Mouse (Mus musculus) CH12.LX (cell line): ENCODE results near the gene Ankfn1. TPM values are rescaled to one million over a fixed set of nuclear protein-coding genes. Genes with fewer than 3 reads are reported as not detected.

Experiments used
- DNase-seq: peaks from one replicate; pipeline ENCODE4 v3.0.0-alpha.2; 2013; ENCODE audit errors: extremely low read depth
- H3K27ac ChIP-seq: 2 replicates; pipeline ENCODE4 v1.5.1; 2012; ENCODE audit warnings: low read depth, mild to moderate bottlenecking, control low read depth, moderate library complexity; ENCODE audit not compliant: insufficient read depth
- H3K27me3 ChIP-seq: replicated peaks from 2 replicates; pipeline ENCODE3; 2012; ENCODE audit warnings: inconsistent platforms
- H3K36me3 ChIP-seq, 2 experiments: replicated peaks in 1 of 2; 2 replicates each; pipeline versions ENCODE3 to v1.6.1; 2012; ENCODE audit warnings: inconsistent platforms in 1 of 2, low read length in 1 of 2, mild to moderate bottlenecking in 1 of 2, mixed read lengths in 1 of 2, moderate library complexity in 1 of 2; ENCODE audit not compliant: control insufficient read depth in 1 of 2, insufficient read depth in 1 of 2
- H3K4me1 ChIP-seq, 2 experiments: 2 replicates each; pipeline ENCODE4 v1.6.1; 2012; ENCODE audit warnings: inconsistent platforms in 1 of 2, moderate library complexity in 1 of 2; ENCODE audit not compliant: insufficient read depth in 2 of 2, control insufficient read depth in 1 of 2
- H3K4me2 ChIP-seq: 2 replicates; pipeline ENCODE4 v1.6.1; 2012; ENCODE audit warnings: low read depth, mild to moderate bottlenecking, control low read depth; ENCODE audit not compliant: poor library complexity, insufficient read depth, severe bottlenecking
- H3K4me3 ChIP-seq, 3 experiments: fragments of 150-350 bp in 1 of 3; sonication (generic) in 1 of 3; replicated peaks in 1 of 3; 2 replicates each; pipeline versions ENCODE3 to v1.5.1; 2011 to 2012; ENCODE audit warnings: low read depth in 2 of 3, low read length in 2 of 3, mild to moderate bottlenecking in 2 of 3, moderate library complexity in 2 of 3, control low read depth in 1 of 3, improper control_type of control experiment in 1 of 3, inconsistent platforms in 1 of 3, mixed read lengths in 1 of 3; ENCODE audit not compliant: poor library complexity in 1 of 3
- H3K79me2 ChIP-seq: replicated peaks from 2 replicates; pipeline ENCODE4 v1.6.1; 2012; ENCODE audit warnings: mild to moderate bottlenecking, moderate library complexity; ENCODE audit not compliant: control insufficient read depth, poor library complexity, insufficient read depth, severe bottlenecking; ENCODE audit errors: extremely low read depth
- H3K9ac ChIP-seq: 2 replicates; pipeline ENCODE4 v1.6.1; 2012; ENCODE audit warnings: low read depth, mild to moderate bottlenecking, control low read depth, moderate library complexity; ENCODE audit not compliant: insufficient read depth
- H3K9me3 ChIP-seq: replicated peaks from 2 replicates; pipeline ENCODE3; 2012; ENCODE audit warnings: low read length, inconsistent platforms, mixed read lengths
- BHLHE40 ChIP-seq: IDR thresholded peaks from 2 replicates; pipeline ENCODE4 v1.6.1; 2011; ENCODE audit warnings: mild to moderate bottlenecking, low read depth, low read length, improper control_type of control experiment
- CHD1 ChIP-seq: IDR thresholded peaks from 2 replicates; pipeline ENCODE4 v1.6.1; 2012; ENCODE audit warnings: low read depth, low read length, improper control_type of control experiment, inconsistent platforms
- CTCF ChIP-seq, 2 experiments: IDR thresholded peaks in 1 of 2; conservative IDR thresholded peaks in 1 of 2; 2 replicates each; pipeline ENCODE4 v1.5.1; 2011 to 2012; ENCODE audit warnings: low read depth in 2 of 2, low read length in 2 of 2, improper control_type of control experiment in 1 of 2, inconsistent platforms in 1 of 2, mild to moderate bottlenecking in 1 of 2, moderate library complexity in 1 of 2
- E2F4 ChIP-seq: IDR thresholded peaks from 2 replicates; pipeline ENCODE4 v1.6.1; 2011; ENCODE audit warnings: low read depth, low read length, improper control_type of control experiment; ENCODE audit not compliant: insufficient replicate concordance
- ELF1 ChIP-seq: IDR thresholded peaks from 2 replicates; pipeline ENCODE4 v1.6.1; 2014; ENCODE audit warnings: low read depth, mild to moderate bottlenecking, inconsistent platforms, low read length, improper control_type of control experiment
- EP300 ChIP-seq: IDR thresholded peaks from 2 replicates; pipeline ENCODE4 v1.6.1; 2011; ENCODE audit warnings: low read length, improper control_type of control experiment
- JUND ChIP-seq: conservative IDR thresholded peaks from 2 replicates; pipeline ENCODE4 v1.6.1; 2011; ENCODE audit warnings: low read depth, low read length, improper control_type of control experiment
- KAT2A ChIP-seq: IDR thresholded peaks from 2 replicates; pipeline ENCODE4 v1.6.1; 2012; ENCODE audit warnings: low read length, improper control_type of control experiment, inconsistent platforms; ENCODE audit not compliant: insufficient replicate concordance
- MAFK ChIP-seq: IDR thresholded peaks from 2 replicates; pipeline ENCODE4 v1.6.1; 2011; ENCODE audit warnings: low read length, improper control_type of control experiment; ENCODE audit not compliant: insufficient replicate concordance
- MXI1 ChIP-seq: IDR thresholded peaks from 2 replicates; pipeline ENCODE4 v1.6.1; 2011; ENCODE audit warnings: mild to moderate bottlenecking, low read depth, low read length, improper control_type of control experiment
- NELFE ChIP-seq: IDR thresholded peaks from 2 replicates; pipeline ENCODE4 v1.6.1; 2011; ENCODE audit warnings: low read depth, low read length, improper control_type of control experiment
- NRF1 ChIP-seq: IDR thresholded peaks from 2 replicates; pipeline ENCODE4 v1.6.1; 2014; ENCODE audit warnings: low read depth, mild to moderate bottlenecking, inconsistent platforms, low read length, improper control_type of control experiment, moderate library complexity
- POLR2A ChIP-seq: IDR thresholded peaks from 2 replicates; pipeline ENCODE4 v1.6.1; 2011; ENCODE audit warnings: low read depth, mild to moderate bottlenecking, improper control_type of control experiment, low read length
- RAD21 ChIP-seq: IDR thresholded peaks from 2 replicates; pipeline ENCODE4 v1.6.1; 2011; ENCODE audit warnings: low read depth, mild to moderate bottlenecking, low read length, improper control_type of control experiment, moderate library complexity
- RCOR1 ChIP-seq: conservative IDR thresholded peaks from 2 replicates; pipeline ENCODE4 v1.6.1; 2012; ENCODE audit warnings: low read depth, mild to moderate bottlenecking, inconsistent platforms, low read length, improper control_type of control experiment
- SIN3A ChIP-seq: IDR thresholded peaks from 2 replicates; pipeline ENCODE4 v1.6.1; 2012; ENCODE audit warnings: low read length, improper control_type of control experiment, inconsistent platforms
- TBP ChIP-seq: conservative IDR thresholded peaks from 2 replicates; pipeline ENCODE4 v1.6.1; 2011; ENCODE audit warnings: low read depth, low read length, improper control_type of control experiment
- TCF12 ChIP-seq: IDR thresholded peaks from 2 replicates; pipeline ENCODE4 v1.6.1; 2014; ENCODE audit warnings: low read depth, mild to moderate bottlenecking, inconsistent platforms, low read length, improper control_type of control experiment
- UBTF ChIP-seq: IDR thresholded peaks from 2 replicates; pipeline ENCODE4 v1.6.1; 2012; ENCODE audit warnings: low read depth, mild to moderate bottlenecking, inconsistent platforms, low read length, improper control_type of control experiment, moderate library complexity
- USF2 ChIP-seq: conservative IDR thresholded peaks from 2 replicates; pipeline ENCODE4 v1.6.1; 2011; ENCODE audit warnings: low read depth, low read length, improper control_type of control experiment
- ZC3H11A ChIP-seq: IDR thresholded peaks from 2 replicates; pipeline ENCODE4 v1.6.1; 2012; ENCODE audit warnings: low read depth, mild to moderate bottlenecking, inconsistent platforms, low read length, improper control_type of control experiment
- ZKSCAN1 ChIP-seq: IDR thresholded peaks from 2 replicates; pipeline ENCODE4 v1.6.1; 2012; ENCODE audit warnings: low read depth, inconsistent platforms, low read length, improper control_type of control experiment, borderline replicate concordance
- ZMIZ1 ChIP-seq: IDR thresholded peaks from 2 replicates; pipeline ENCODE4 v1.6.1; 2012; ENCODE audit warnings: low read depth, mild to moderate bottlenecking, inconsistent platforms, low read length, improper control_type of control experiment
- ZNF384 ChIP-seq: IDR thresholded peaks from 2 replicates; pipeline ENCODE4 v1.6.1; 2012; ENCODE audit warnings: low read depth, low read length, improper control_type of control experiment, inconsistent platforms
- dilution Hi-C: fragments of 300-500 bp; cut with MboI; formaldehyde crosslinking; loops from 2 replicates; pipeline ENCODE4 v1.14.3; 2020; ENCODE audit warnings: low sequenced_read_pairs; ENCODE audit not compliant: extremely low pct_unique_long_range_greater_than_20kb, extremely low pct_ligation_motif_present
- in situ Hi-C: fragments of 300-500 bp; cut with MboI; formaldehyde crosslinking; loops from 3 replicates; pipeline ENCODE4 v1.14.3; 2019; ENCODE audit warnings: low sequenced_read_pairs, low pct_ligation_motif_present, low pct_unique_long_range_greater_than_20kb, mixed read lengths
- polyA plus RNA-seq: library from polyadenylated mRNA; unstranded; fragments of >175 nt; gene quantifications from 2 replicates; pipeline ENCODE4 v1.2.1, GENCODE M21; 2012; ENCODE audit warnings: low read depth; ENCODE audit not compliant: insufficient read length
- total RNA-seq, 2 experiments: library from RNA; depleted of rRNA; stranded (reverse); fragments of 300-350 nt in 1 of 2; fragments of >200 nt in 1 of 2; gene quantifications; 2 replicates each; pipeline ENCODE4 v1.2.3; 2012 to 2014

Ankfn1 gene
- total and polyA plus RNA-seq, 3 experiments: not detected

GRCm38 (mm10) chr11:89420767-89421438 lies 356.6 kb downstream of the Ankfn1 start:
- no peaks in the 10 kb centered on the region for H3K79me2 ChIP-seq
- peaks cover 2% of the 10 kb centered on the region for H3K27me3 ChIP-seq
- no peaks in the 10 kb centered on the region for H3K4me1 ChIP-seq
- H3K9me3 ChIP-seq: no peaks in the 10 kb centered on the region
- dilution Hi-C loops: no loop called here
- no peak overlapping the region for H3K27ac ChIP-seq
- no peak for TF ChIP-seq JUND
- TF ChIP-seq BHLHE40: no peak
- TF ChIP-seq NRF1: no peak
- no peak for TF ChIP-seq CHD1
- TF ChIP-seq ZC3H11A: no peak
- no peak for TF ChIP-seq MXI1
- TF ChIP-seq ELF1: no peak
- TF ChIP-seq EP300: no peak
- TF ChIP-seq UBTF: no peak
- no peak for TF ChIP-seq RAD21
- no peak for TF ChIP-seq ZKSCAN1
- no peaks in the 10 kb centered on the region for H3K36me3 ChIP-seq
- no peak overlapping the region for H3K9ac ChIP-seq
- in situ Hi-C loops: no loop called here
- H3K4me3 ChIP-seq: no peak overlapping the region
- no peak overlapping the region for H3K4me2 ChIP-seq
- no peak for DNase-seq

- Histone ChIP-seq H3K36me3 (no peaks in the 10 kb centered on the region), H3K4me1 (no peaks in the 10 kb centered on the region), H3K9me3 (no peaks in the 10 kb centered on the region), H3K4me2 (no peak overlapping the region), H3K27ac (no peak overlapping the region), H3K4me3 (no peak overlapping the region), H3K27me3 (peaks cover 2% of the 10 kb centered on the region), H3K9ac (no peak overlapping the region), H3K79me2 (no peaks in the 10 kb centered on the region)
- dilution Hi-C loops: no loop called here
- TF ChIP-seq MXI1 (no peak), ZNF384 (no peak), POLR2A (no peak), TBP (no peak), RAD21 (no peak), USF2 (no peak), TCF12 (no peak), E2F4 (no peak), KAT2A (no peak), BHLHE40 (no peak), RCOR1 (no peak), ZMIZ1 (no peak), SIN3A (no peak), EP300 (no peak), CTCF (conservative IDR thresholded peaks at IDR 0.05 in 1 of 2, IDR thresholded peaks at IDR 0.05 in 1 of 2; ENCODE audit: low read depth in 2 of 2, low read length in 2 of 2) (no peak), MAFK (no peak), NELFE (no peak), ELF1 (no peak)
- in situ Hi-C loops: no loop called here
- DNase-seq: no peak
Observed at GRCm38 (mm10) chr11:89419863-89420262, 357.6 kb downstream of the Ankfn1 start.
